Mouse (Mus musculus) CH12.LX (cell line): ENCODE data around the gene Lyst. TPM values are rescaled to one million over a fixed set of nuclear protein-coding genes. Genes with fewer than 3 reads are reported as not detected.
A peak's percentile ranks its signal among the peaks of the same experiment; 100 is the strongest.

Source experiments
- DNase-seq: peaks from one replicate; pipeline ENCODE4 v3.0.0-alpha.2; 2013; ENCODE audit errors: extremely low read depth
- H3K27ac ChIP-seq: 2 replicates; pipeline ENCODE4 v1.5.1; 2012; ENCODE audit warnings: low read depth, mild to moderate bottlenecking, control low read depth, moderate library complexity; ENCODE audit not compliant: insufficient read depth
- H3K27me3 ChIP-seq: replicated peaks from 2 replicates; pipeline ENCODE3; 2012; ENCODE audit warnings: inconsistent platforms
- H3K36me3 ChIP-seq, 2 experiments: replicated peaks in 1 of 2; 2 replicates each; pipeline versions ENCODE3 to v1.6.1; 2012; ENCODE audit warnings: inconsistent platforms in 1 of 2, low read length in 1 of 2, mild to moderate bottlenecking in 1 of 2, mixed read lengths in 1 of 2, moderate library complexity in 1 of 2; ENCODE audit not compliant: control insufficient read depth in 1 of 2, insufficient read depth in 1 of 2
- H3K4me1 ChIP-seq, 2 experiments: 2 replicates each; pipeline ENCODE4 v1.6.1; 2012; ENCODE audit warnings: inconsistent platforms in 1 of 2, moderate library complexity in 1 of 2; ENCODE audit not compliant: insufficient read depth in 2 of 2, control insufficient read depth in 1 of 2
- H3K4me2 ChIP-seq: 2 replicates; pipeline ENCODE4 v1.6.1; 2012; ENCODE audit warnings: low read depth, mild to moderate bottlenecking, control low read depth; ENCODE audit not compliant: poor library complexity, insufficient read depth, severe bottlenecking
- H3K4me3 ChIP-seq, 3 experiments: fragments of 150-350 bp in 1 of 3; sonication (generic) in 1 of 3; replicated peaks in 1 of 3; 2 replicates each; pipeline versions ENCODE3 to v1.5.1; 2011 to 2012; ENCODE audit warnings: low read depth in 2 of 3, low read length in 2 of 3, mild to moderate bottlenecking in 2 of 3, moderate library complexity in 2 of 3, control low read depth in 1 of 3, improper control_type of control experiment in 1 of 3, inconsistent platforms in 1 of 3, mixed read lengths in 1 of 3; ENCODE audit not compliant: poor library complexity in 1 of 3
- H3K79me2 ChIP-seq: replicated peaks from 2 replicates; pipeline ENCODE4 v1.6.1; 2012; ENCODE audit warnings: mild to moderate bottlenecking, moderate library complexity; ENCODE audit not compliant: control insufficient read depth, poor library complexity, insufficient read depth, severe bottlenecking; ENCODE audit errors: extremely low read depth
- H3K9ac ChIP-seq: 2 replicates; pipeline ENCODE4 v1.6.1; 2012; ENCODE audit warnings: low read depth, mild to moderate bottlenecking, control low read depth, moderate library complexity; ENCODE audit not compliant: insufficient read depth
- H3K9me3 ChIP-seq: replicated peaks from 2 replicates; pipeline ENCODE3; 2012; ENCODE audit warnings: low read length, inconsistent platforms, mixed read lengths
- BHLHE40 ChIP-seq: IDR thresholded peaks from 2 replicates; pipeline ENCODE4 v1.6.1; 2011; ENCODE audit warnings: mild to moderate bottlenecking, low read depth, low read length, improper control_type of control experiment
- ELF1 ChIP-seq: IDR thresholded peaks from 2 replicates; pipeline ENCODE4 v1.6.1; 2014; ENCODE audit warnings: low read depth, mild to moderate bottlenecking, inconsistent platforms, low read length, improper control_type of control experiment
- EP300 ChIP-seq: IDR thresholded peaks from 2 replicates; pipeline ENCODE4 v1.6.1; 2011; ENCODE audit warnings: low read length, improper control_type of control experiment
- HCFC1 ChIP-seq: IDR thresholded peaks from 2 replicates; pipeline ENCODE4 v1.6.1; 2012; ENCODE audit warnings: low read depth, mild to moderate bottlenecking, inconsistent platforms, low read length, improper control_type of control experiment
- KAT2A ChIP-seq: IDR thresholded peaks from 2 replicates; pipeline ENCODE4 v1.6.1; 2012; ENCODE audit warnings: low read length, improper control_type of control experiment, inconsistent platforms; ENCODE audit not compliant: insufficient replicate concordance
- MAX ChIP-seq: IDR thresholded peaks from 2 replicates; pipeline ENCODE4 v1.6.1; 2011; ENCODE audit warnings: low read length, improper control_type of control experiment
- MEF2A ChIP-seq: IDR thresholded peaks from 2 replicates; pipeline ENCODE4 v1.6.1; 2014; ENCODE audit warnings: low read depth, mild to moderate bottlenecking, inconsistent platforms, low read length, improper control_type of control experiment, borderline replicate concordance
- MYC ChIP-seq: IDR thresholded peaks from 2 replicates; pipeline ENCODE4 v1.6.1; 2011; ENCODE audit warnings: low read depth, mild to moderate bottlenecking, improper control_type of control experiment, low read length
- POLR2AphosphoS2 ChIP-seq: IDR thresholded peaks from 2 replicates; pipeline ENCODE4 v1.6.1; 2011; ENCODE audit warnings: low read depth, low read length, improper control_type of control experiment
- UBTF ChIP-seq: IDR thresholded peaks from 2 replicates; pipeline ENCODE4 v1.6.1; 2012; ENCODE audit warnings: low read depth, mild to moderate bottlenecking, inconsistent platforms, low read length, improper control_type of control experiment, moderate library complexity
- USF1 ChIP-seq: IDR thresholded peaks from 2 replicates; pipeline ENCODE4 v1.6.1; 2014; ENCODE audit warnings: low read depth, mild to moderate bottlenecking, inconsistent platforms, low read length, improper control_type of control experiment
- USF2 ChIP-seq: conservative IDR thresholded peaks from 2 replicates; pipeline ENCODE4 v1.6.1; 2011; ENCODE audit warnings: low read depth, low read length, improper control_type of control experiment
- ZNF384 ChIP-seq: IDR thresholded peaks from 2 replicates; pipeline ENCODE4 v1.6.1; 2012; ENCODE audit warnings: low read depth, low read length, improper control_type of control experiment, inconsistent platforms
- dilution Hi-C: fragments of 300-500 bp; cut with MboI; formaldehyde crosslinking; loops from 2 replicates; pipeline ENCODE4 v1.14.3; 2020; ENCODE audit warnings: low sequenced_read_pairs; ENCODE audit not compliant: extremely low pct_unique_long_range_greater_than_20kb, extremely low pct_ligation_motif_present
- in situ Hi-C: fragments of 300-500 bp; cut with MboI; formaldehyde crosslinking; loops from 3 replicates; pipeline ENCODE4 v1.14.3; 2019; ENCODE audit warnings: low sequenced_read_pairs, low pct_ligation_motif_present, low pct_unique_long_range_greater_than_20kb, mixed read lengths
- polyA plus RNA-seq: library from polyadenylated mRNA; unstranded; fragments of >175 nt; gene quantifications from 2 replicates; pipeline ENCODE4 v1.2.1, GENCODE M21; 2012; ENCODE audit warnings: low read depth; ENCODE audit not compliant: insufficient read length
- total RNA-seq, 2 experiments: library from RNA; depleted of rRNA; stranded (reverse); fragments of 300-350 nt in 1 of 2; fragments of >200 nt in 1 of 2; gene quantifications; 2 replicates each; pipeline ENCODE4 v1.2.3; 2012 to 2014

Lyst gene
- total and polyA plus RNA-seq, 3 experiments: 33.1 to 61.1 (median 34.8) TPM

- DNase-seq: peak; percentile 82
- H3K4me2 ChIP-seq: no peak overlapping the region
- no peaks in the 10 kb centered on the region for H3K9me3 ChIP-seq
- H3K27me3 ChIP-seq: no peaks in the 10 kb centered on the region
- peaks cover 2 to 25% of the 10 kb centered on the region in 2 experiments; a peak in 3 of 4 replicates for H3K4me1 ChIP-seq
- dilution Hi-C loops (no loop called here), in situ Hi-C loops (no loop called here)
- no peak overlapping the region for H3K9ac ChIP-seq
- H3K27ac ChIP-seq: no peak overlapping the region
- H3K4me3 ChIP-seq: no peak overlapping the region
- H3K36me3 ChIP-seq: peaks cover 47 to 70% of the 10 kb centered on the region in 2 experiments
- no peaks in the 10 kb centered on the region for H3K79me2 ChIP-seq
- TF ChIP-seq MYC (no peak), KAT2A (no peak), MAX (0 out of 2 replicates have a peak, but pooled peaks have one; percentile 32), USF2 (peak; percentile 71), EP300 (0 out of 2 replicates have a peak, but pooled peaks have one; percentile 41), USF1 (peak; percentile 67), ELF1 (no peak), BHLHE40 (peak; percentile 80)
Measured at GRCm38 (mm10) chr13:13775778-13776494, 185.7 kb downstream of the Lyst start.

- no peaks in the 10 kb centered on the region for H3K9me3 ChIP-seq
- peaks cover 50 to 79% of the 10 kb centered on the region in 2 experiments for H3K36me3 ChIP-seq
- DNase-seq: no peak
- no peak overlapping the region for H3K4me2 ChIP-seq
- H3K4me1 ChIP-seq: peaks cover 2 to 25% of the 10 kb centered on the region in 2 experiments; a peak in 3 of 4 replicates
- H3K27ac ChIP-seq: no peak overlapping the region
- in situ Hi-C loops: no loop called here
- H3K9ac ChIP-seq: no peak overlapping the region
- dilution Hi-C loops: no loop called here
- no peak overlapping the region for H3K4me3 ChIP-seq
- TF ChIP-seq POLR2AphosphoS2 (peak; percentile 65; the same call in 1 of the 2 replicates), KAT2A (no peak), ZNF384 (no peak), HCFC1 (no peak), EP300 (no peak)
- H3K27me3 ChIP-seq: no peaks in the 10 kb centered on the region
- H3K79me2 ChIP-seq: no peaks in the 10 kb centered on the region
Measured at GRCm38 (mm10) chr13:13777052-13777451, 186.9 kb downstream of the Lyst start.

- no peak for DNase-seq
- H3K4me1 ChIP-seq: peaks cover 2 to 25% of the 10 kb centered on the region in 2 experiments; a peak in 3 of 4 replicates
- H3K36me3 ChIP-seq: peaks cover 50 to 82% of the 10 kb centered on the region in 2 experiments
- H3K9ac ChIP-seq: no peak overlapping the region
- no peak overlapping the region for H3K4me2 ChIP-seq
- dilution Hi-C loops: no loop called here
- H3K27me3 ChIP-seq: no peaks in the 10 kb centered on the region
- no peaks in the 10 kb centered on the region for H3K79me2 ChIP-seq
- H3K27ac ChIP-seq: no peak overlapping the region
- H3K4me3 ChIP-seq: no peak overlapping the region
- TF ChIP-seq MEF2A (no peak), UBTF (no peak)
- TF ChIP-seq, all 38 proteins: peak for 0
- H3K9me3 ChIP-seq: no peaks in the 10 kb centered on the region
- in situ Hi-C loops: no loop called here
Measured at GRCm38 (mm10) chr13:13777696-13778095, 187.5 kb downstream of the Lyst start.
